Mouse (Mus musculus) ovary, postnatal 36 days (tissue): ENCODE measurements at regions not wholly inside any gene's neighbourhood (a gene's known extent, or its start where the extent isn't known, plus 50 kb on each side); places are given as distances from the start of the nearest gene placed in this dataset.

Experiments used
- DNase-seq: peaks from one replicate; pipeline ENCODE4 v3.0.0; 2022; ENCODE audit warnings: low spot score, mixed read lengths

GRCm38 (mm10) chr3:14381421-14381992 lies 99.0 kb upstream of the Slc7a12 start:
- peak; percentile 50 for DNase-seq

DNA sequence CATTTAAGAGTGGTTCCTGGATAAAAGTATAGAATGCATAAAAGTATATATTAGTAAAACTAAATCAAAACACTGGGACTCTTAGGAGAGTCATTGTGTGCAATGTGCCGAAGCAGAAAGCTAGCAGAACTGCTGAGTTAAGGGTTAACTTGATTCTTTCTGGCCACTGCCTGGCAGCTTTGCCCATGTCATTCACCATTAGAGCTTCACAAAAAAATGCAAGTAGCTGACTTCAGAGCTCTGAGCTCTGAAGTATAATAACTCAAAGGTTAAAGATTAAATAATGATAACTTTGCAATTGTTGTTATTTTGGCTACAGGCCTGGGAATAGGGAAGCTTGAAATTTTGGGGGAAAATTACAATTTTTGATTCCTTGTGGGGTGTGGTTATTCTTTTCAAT lies 89.8 kb upstream of the Slc7a12 start:
- DNase-seq: no peak

DNA sequence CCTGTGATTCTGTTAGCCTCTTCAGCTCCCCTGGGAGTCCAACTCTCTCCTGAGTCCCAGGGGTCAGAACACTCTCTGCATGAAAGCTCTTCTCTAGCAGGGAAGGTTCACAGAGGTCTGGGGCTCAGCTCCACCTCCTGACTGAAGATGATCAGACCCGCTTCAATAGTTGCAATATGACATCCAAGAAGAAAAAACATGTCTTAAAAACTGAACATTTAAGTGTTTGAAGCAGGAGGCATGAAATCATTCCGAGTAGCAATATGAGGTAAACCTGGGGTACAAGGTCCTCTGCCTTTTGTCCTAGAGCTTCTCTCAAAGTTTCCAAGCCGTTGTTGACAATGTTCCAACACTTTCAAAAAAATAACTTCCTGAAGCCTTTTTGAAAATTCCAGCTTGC lies 81.8 kb upstream of the Slc7a12 start:
- no peak for DNase-seq

GRCm38 (mm10) chr3:14408435-14409125 lies 71.9 kb upstream of the Slc7a12 start:
- DNase-seq: no peak
